Mouse (Mus musculus) layer of hippocampus, adult 11-12 months (tissue): ENCODE measurements at regions not wholly inside any gene's neighbourhood (a gene's known extent, or its start where the extent isn't known, plus 50 kb on each side); places are given as distances from the start of the nearest gene placed in this dataset.

Experiments used
- DNase-seq: peaks from one replicate; pipeline ENCODE4 v3.0.0; 2022; ENCODE audit warnings: low spot score

DNA sequence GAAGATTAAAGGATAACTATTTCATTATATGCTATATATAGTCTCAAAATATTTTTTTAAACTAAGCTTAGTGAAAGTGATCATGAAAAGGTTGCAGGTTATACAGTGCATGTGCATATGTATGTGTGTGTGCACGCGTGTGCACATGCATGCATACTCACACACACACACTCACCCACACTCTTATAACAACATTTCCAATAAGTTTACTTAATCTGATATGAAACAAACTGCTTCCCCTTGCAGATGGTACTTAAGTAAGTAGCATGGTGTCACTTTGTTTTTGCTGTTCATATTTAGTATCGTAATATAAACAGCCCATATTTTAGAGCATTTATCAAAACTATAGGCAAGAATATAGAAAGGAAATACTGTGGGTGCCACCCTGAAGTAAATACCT, 275.0 kb downstream of the Gm5447 start:
- DNase-seq = no peak

DNA sequence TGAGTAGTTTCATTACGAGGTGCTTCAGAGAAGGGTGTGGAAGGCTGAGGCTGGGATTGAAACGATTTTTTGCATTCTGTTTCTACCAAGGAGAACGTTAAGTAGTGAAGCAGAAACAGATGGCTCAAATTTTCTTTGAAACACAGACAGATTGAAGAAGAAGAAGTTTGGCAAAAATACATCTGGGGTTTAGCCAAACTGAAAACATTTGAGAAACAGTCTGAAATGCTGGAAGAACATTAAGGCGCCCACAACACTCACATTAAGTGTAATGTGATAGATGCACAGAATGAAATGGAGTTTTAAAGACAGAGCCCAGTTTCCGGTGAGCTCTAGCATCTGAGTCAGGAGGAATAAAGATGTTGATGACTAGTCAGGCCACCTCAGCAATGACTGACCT, 275.5 kb downstream of the Gm5447 start:
- DNase-seq = peak; percentile 22

DNA sequence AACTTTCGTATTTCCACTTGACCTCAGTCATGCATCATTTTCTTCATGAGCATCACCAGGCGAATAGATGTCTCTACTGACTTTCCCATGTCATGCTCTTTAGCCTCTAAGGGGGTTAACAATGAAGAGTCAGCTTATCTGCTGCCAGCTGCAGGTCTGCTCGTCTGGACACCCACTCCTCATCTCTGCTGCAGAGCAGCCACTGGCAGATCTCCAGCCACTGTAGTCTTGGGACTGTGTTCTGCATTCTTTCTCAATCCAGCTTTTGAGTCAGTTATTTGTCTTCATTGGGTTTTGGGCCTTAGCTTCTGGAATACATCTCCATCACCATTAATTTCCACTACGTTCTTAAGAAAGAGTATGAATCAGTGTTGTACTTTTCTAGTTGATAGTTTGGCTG, 280.0 kb downstream of the Gm5447 start:
- no peak for DNase-seq

DNA sequence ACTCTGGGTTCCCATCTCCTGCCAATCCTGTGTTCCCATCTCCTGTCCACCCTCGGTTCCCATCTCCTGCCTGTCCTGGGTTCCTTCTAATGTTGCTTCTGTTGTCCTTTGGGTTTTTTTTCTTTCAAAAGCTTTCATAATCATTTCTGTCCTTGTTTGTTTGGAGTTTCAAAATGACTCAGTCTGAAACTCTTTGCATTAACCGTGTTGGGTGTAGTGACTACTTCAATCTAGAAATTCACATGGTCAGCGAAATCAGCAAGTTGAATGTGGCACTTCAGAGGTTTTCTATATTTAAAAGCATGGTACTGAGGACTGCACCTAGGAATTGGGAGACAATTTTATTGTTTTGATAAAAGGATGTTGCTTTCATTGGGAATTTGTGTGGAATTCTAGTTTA, 280.7 kb downstream of the Gm5447 start:
- no peak for DNase-seq

DNA sequence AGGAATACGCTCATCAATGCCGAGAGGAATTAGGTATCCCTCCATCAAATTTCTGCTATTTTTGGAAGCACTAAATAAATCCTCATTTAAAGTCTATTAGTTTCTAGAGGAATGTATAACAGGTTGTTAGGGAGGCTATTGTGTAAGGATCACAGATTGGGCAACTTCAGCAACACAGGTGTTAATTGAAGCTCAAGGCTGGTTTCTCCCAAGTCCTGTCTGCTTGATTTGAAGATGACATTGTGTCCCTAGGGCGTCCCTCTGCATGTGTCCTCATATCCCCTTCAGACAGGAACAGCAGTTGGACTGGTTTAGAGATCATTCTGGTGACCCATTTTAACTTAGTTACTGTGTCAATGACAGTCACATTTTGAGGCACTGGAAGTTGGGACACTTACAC, 281.5 kb downstream of the Gm5447 start:
- no peak for DNase-seq

DNA sequence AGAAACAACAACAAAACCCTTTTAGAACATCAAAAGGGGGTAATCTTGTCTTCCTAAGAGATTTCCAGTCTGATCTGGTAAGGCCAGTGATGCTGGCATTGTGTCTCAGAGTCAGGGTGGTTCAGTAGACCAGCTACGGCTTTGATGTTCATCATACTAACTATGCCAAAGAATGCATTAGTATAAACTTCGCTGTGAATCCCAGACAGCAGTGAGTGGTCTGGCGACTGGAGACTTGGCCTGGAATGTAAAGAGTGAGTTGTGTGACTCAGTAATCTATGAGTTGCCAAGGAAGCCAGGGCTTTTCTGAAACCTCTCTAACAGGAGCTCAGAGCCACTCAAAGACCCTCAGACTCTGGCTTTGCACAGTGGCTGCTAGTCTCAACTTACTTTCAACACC, 288.1 kb upstream of the Foxq1 start:
- no peak for DNase-seq

DNA sequence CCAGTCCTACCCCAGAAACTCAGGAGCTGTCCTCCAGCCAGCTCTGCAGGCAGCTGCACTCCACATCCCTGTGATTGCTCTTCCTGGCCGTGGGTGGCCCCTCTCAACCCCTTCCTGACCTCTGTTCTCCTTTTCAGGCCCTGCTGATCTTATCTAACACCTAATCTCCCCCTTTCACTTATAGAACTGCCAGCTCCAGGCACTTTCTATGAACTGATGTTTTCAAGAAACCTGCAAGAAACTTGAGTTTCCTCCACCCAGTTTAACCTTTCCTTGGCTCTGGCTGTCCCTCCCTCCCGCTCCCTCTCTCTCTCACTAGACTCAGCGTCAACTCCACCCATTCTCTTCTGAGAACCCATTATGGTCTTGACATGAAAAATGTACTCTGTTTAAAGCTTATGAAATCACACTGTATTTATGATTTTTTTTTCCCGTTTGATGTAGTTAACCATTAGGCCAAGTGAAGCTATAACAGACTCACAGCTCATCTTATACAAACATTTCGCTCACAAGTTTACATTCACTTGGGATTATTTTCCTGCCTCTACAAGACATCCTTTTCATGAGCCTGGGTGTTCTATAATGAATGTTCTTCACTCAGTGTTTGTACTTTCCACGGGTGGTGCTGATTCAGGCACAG, 279.8 kb upstream of the Foxq1 start:
- no peak for DNase-seq

DNA sequence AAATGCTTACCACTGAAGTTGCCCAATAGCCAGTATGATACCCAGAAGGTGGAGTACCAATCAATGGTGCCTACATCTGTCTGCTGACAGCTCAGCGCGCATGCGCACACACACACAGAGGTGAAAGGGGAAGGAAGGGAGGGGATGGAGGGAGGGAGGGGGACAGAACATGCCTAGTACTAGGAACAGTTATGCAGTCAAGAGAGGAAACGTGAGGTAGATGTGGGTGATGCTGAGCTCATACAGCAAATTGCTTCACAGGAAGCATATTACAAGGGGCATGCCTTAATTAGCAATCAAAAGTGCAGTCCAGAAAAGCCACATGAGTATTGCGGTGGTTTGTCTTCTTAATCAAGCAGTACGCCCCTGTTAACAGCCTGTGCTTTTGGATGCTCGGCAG, 265.3 kb upstream of the Foxq1 start:
- DNase-seq = no peak

DNA sequence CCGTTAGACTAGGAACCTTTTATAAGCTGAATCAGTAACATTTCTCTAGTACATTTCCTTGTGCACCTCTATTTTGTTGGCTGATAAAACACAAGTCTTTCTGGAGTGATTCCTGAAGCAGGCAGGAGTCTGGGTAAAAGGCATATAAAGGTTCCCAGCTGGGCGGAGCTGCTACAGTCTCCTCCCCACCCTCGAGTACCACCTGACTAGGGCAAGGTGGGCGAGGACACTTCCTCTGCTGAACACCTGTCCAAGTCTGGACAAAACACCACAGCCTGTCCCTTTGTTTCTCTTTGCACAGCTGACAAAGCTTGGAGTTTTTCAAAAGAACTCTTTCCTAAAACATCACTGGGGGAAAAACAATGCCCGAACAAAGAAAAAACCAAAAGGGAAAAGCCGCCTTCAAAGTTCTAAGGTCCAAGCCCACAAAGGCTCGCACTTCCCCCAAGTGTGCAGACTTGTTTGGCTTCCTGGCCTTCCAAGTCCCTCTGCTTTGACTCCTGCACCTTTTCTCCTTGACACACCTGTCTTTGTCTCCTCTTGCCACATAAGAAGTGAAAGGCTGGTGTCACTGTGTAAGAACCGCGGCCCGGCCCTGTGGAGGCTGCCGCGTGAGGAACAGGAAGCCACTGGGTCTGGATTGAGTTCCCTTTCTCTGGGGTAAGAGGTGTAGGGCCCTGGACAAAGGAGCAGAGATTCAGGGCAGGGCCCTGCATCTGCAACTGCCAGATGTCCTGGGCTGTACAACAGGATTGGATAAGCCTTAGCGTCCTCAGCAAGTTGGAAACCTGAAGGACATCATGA, 263.1 kb upstream of the Foxq1 start:
- DNase-seq = no peak

DNA sequence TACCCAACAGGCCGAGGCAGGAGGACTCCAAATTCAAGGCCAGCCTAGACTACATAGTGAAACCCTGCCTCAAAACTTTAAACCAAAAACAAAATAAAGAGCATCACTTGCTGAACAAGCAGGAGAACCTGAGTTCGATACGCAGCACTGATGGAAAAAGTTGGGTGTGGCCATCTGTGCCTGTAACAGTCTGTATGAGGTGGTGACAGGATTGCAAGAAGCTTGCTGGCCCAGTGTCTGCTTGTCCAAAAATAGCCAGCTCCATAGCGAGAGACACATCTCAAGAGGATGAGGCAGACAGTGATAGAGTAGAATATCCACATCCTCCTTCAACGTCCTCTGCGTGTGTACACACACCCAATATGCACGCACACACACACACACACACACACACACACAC, 261.9 kb upstream of the Foxq1 start:
- no peak for DNase-seq

DNA sequence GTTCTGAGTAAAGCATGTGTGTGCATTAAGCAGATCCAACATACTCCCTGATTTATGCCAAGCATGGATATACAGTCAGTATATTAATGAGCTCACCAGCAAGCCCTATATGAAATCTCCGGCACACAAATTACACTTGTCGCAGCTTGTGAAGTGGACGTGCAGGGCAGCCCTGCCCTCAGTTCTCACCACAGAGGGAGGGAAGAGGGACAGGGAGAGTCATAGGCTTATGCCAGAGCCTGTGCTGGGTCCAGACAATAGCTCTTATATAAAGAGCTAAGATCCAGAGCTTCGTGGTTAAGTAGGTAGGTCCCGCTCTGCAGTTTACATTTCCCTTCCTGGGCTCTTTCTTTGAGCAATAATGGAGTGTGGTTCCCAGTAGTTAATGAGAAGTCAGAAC, 252.7 kb upstream of the Foxq1 start:
- DNase-seq = no peak

DNA sequence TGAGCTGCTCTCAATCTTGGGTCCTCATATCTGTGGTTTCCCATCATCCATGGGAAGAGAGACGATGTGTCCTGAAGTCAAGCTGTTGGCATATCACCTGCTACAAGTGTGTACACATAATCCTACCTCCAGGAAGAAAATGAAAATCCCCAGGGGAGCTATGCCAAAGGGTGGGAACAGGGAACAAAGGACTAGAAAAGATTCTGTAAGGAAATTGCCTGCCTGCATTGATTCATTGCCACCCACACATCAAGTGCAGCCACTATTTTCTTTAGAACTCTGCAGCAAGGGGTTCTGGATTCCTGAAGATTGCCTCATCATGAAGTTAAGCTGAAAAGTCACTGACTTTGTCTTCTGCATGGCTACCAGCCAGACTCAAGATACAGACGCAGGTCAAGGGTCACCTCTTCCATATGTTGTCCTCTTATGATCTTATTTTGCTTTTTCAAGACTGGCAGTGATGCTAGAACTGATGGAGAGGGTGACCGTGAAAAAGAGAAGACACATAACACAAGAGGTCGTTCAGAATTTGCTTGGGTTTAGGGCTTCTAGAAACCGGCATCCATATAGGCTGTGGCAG, 251.6 kb upstream of the Foxq1 start:
- DNase-seq = no peak

DNA sequence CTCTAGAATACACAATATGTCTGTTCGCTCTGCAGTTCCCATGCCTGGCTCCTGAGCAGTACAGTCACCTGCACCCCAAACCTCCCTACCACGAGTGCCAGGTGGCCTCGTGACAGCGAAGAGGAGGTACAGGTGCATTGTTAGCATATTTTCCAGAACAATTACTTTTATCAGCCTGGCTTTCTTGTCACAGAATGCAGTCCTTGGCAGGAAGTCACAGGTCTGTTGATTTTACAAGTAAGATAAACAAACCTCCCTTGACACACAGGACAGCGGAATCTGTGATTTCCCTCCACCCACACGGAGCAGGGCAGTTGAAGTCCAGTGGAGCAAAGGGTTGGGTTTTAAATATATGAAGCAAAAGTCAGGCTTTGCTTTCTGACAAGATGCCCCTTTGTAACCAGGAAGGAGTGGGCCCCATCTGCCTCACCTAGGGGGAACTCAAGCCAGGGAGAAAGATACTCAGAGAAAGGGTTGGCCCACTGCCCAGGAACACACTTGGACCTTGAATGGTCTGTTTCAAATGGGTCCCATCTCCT, 246.8 kb upstream of the Foxq1 start:
- no peak for DNase-seq

DNA sequence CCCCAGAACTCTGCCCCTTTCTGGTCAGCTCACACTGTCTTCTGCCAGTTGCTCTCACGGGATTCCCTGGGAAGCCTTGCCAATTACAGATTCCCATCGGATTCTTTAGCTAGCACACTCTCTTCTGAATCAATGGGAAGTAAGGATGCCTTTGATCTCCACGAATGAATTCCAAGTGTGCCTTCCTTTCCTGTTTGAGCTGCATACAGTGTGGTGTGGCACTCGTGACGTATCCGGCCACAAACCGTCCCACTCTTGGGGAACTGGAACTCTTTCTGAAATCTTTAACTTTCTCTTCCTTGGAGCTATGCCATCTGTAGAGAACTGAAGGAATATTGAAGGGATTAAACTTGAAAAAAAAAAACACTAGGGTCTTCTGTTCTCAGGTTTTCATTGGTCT, 243.2 kb upstream of the Foxq1 start:
- no peak for DNase-seq

DNA sequence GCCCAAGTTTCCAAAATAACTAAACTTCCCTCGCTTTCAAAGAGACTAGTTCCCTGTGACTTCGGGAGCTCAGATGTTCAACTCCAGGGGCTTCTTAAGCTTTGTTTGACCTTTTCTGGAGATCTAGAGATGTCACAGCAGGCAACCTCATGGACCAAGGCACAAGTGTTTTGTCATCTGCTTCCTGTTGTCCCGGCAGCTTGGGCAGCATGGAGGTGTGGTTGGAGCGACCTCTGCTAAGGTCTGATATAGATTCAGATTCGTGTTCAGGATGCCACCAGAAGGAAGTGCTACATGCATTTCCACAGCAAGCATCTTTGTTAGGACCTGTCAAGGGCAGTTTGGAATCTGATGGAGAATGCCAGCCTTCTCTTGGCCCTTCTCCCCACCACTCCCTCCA, 242.1 kb upstream of the Foxq1 start:
- no peak for DNase-seq

DNA sequence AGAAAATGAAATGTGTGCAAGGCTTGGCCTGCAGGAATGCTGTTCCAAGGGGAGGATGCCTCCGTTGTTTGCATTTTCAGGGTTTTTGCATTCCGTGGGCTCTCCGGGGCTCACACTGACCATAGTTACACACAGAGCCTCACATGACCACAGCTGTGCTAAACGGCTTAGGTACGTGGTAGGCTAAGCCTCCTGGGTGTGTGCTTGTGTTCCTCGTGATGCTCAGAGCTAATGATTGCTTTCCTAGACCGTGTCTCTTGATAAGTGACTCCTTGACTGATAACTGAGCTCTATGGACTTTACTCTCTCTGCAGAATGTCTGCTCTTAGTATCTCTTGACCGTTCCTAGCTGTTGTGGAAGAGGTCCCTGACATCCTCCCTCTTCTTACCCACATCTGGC, 238.9 kb upstream of the Foxq1 start:
- DNase-seq = no peak

DNA sequence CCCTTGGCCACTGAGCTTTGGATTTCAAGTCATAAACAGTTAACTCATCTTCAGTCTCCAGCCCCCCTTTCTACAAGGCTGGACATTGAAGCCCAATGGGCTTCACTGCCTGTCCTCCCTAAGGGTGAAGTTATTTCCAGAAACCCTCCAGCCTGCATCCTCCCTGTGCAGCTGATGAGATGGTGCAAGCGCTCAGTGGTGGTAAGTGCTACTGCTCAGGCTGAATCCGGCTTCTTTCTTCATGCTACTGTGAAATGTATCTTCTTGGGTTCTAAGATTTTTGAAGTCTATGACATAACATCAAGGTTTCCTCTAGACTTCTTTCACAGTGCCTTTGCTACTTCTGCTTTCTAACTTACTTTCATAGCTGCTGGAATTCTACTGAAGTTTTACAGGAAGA, 237.9 kb upstream of the Foxq1 start:
- DNase-seq = no peak

DNA sequence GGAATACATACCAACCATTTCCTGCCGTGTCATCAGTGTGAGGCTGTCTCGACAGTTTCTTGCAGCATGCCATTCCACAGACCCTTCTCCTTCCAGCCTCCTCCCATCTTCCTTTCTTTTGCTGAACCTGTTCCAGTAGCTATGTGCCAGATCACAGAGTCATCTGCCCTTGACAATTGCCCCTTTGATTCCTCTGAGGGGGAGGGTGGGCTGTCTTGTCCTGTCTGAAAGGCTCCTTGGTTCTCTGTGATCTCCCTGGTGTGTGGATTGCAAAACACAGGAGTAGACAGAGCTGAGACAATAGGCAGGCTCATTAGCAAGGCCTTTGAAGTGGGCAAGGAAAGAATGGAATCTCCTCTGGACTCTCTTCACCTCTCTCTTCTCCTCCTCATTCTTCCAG, 234.5 kb upstream of the Foxq1 start:
- DNase-seq = no peak

DNA sequence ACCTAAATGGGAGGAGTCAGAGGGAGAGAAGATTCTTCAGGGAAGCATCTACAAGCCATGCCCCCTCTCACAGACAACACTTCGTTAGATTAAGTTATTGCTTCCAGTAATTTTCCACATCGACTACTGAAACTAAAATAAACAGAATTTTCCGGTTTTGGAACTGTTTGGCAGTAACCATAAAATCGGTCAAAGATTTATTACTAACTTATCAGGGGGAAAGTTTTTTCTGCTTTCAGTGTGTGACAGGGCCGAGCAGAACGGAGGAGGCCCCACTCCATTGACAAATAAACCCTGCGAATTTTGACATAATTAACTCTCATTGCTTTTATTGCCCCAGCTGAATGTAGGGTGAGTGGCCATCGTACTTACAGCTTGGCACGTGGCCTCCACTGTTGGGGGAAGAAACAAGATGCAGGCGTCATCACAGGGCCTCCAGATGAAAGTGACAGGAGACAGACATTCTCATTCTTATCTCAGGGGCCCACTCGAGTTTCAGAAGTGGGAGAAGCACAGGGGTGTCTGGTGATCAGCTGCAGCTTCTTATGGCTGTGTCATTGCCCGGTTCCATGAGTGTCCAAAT, 229.6 kb upstream of the Foxq1 start:
- DNase-seq = no peak

DNA sequence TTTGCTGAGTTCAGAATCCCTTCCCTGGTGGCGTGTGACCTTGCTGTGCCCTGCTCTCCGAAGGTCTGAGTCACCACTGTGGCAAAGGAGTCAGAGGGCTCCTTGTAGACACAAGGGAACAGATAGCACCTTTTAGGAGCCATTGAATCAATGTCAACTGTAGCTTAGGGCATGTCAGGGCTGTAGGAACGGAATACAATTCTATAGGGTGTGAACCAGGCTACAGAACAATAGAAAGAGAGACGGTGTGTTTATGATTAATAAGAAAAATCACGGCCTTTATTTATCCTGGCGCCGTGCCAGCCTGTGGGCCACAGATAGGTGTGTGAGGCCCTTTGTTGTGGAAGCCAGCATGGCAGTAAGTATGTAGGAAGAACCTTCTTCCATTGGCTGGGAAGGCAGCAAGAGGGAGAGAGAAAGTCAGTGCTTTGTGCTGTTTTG, 228.4 kb upstream of the Foxq1 start:
- DNase-seq = no peak

DNA sequence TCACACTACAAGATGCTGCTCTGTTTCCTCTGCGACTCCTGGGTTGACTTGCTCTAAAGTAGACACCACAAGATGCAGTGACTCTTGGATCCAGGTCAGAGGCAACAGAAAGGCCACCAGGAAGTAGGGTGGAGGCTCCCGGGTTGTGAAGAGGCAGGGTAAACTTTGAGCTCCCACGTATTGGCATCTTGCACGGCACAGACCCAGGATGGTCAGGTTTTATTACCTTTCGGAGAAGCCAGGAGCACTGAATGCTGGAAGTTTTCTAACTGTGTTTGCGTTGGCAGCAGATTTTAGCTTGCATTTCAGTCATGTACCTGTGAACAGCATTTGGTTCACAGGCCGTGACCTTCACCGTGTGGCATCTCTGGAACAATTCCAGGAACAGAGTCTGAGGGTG, 227.2 kb upstream of the Foxq1 start:
- no peak for DNase-seq

DNA sequence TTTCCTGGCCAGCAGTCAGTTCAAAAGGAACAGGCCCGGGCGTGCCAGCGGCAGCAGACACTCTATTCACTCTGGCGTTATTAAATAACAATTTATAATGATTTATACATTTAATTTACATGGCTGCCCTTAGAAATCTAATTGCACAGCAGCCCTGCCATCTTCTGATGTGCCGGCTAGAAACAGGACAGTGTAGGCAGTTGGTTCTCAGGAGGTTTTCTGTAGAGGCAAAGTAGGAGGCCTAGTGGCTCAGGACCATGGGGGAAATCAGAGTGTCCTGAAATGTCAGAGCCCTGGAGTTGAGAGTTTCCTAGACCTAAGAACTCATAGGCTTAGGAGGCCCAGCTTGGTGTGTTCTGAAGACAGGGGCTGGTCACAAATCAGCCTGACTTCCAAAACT, 225.2 kb upstream of the Foxq1 start:
- no peak for DNase-seq

DNA sequence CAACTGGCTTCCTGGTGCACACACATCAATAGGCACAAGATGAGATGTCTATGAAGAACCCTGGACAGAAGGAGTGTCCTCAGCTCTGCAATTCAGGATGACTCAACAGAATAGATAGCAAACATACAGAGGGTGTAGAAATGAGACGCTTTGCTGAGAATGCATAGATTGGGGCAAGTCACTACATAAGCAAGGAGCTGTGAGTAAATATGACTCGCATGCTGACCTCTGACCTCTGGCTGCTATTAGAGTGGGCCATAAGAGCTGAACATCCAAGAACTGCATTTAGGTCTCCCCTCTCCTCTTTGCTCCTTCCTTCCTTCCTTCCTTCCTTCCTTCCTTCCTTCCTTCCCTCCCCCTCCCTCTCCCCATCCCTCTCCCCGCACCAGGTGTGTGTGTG, 221.0 kb upstream of the Foxq1 start:
- DNase-seq = no peak
